Mouse (Mus musculus) B cell, adult 2 months (primary cell): ENCODE data around the gene Hoxa9.

Source experiments
- DNase-seq, 2 experiments: peaks; one replicate each; pipeline ENCODE4 v3.0.0; 2022

Hoxa9 gene

DNA sequence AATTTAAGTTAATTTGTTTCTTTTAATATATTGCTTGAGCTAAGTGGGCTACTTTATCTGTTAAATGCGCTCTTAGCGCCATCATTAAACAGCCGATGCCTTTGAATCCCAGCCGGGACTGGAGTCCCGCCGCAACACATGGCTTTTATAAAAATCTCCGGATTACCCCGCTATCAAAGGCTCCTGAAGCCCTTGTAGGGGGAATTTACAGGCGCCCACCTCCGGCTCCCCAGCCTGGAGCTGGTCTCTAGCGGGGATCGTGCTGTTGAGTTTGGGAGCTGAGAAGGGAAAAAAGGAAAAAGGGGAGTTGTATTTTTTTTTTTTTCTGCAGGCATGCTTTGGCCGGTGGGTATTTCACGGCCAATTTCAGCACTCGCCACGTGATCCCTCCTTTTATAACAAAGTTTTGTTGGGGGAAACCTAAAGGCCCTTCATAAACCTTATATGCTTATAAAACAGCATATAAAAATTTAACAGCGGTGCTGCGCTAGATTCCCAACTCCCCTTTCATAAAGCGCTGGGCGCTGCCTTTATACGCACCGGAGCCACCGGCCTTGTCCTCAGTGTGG is 13.7 kb upstream of the Hoxa9 start:
- DNase-seq, result no peak

DNA sequence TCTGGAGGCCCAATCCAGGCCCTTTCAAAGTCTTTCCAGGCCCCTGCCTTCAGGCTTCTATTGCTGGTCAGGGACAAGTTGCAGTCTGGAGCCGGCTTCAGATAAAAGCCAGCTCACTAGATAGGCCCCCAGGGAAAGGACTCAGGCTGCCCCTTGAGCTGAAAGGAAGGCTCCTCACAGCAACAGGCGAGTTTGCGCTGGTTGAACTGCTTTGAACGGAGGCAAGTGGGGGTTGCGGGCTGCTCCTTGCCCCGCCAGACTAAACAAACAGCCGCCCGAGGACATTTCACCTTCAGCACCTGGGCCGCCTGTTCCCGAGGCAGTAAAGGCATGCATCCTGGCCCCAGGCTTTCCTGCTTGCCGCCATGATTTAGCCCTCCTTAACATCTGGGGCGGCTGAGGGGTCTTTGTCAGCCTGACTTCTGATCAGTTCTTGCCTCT is 12.8 kb upstream of the Hoxa9 start:
- DNase-seq, result no peak

DNA sequence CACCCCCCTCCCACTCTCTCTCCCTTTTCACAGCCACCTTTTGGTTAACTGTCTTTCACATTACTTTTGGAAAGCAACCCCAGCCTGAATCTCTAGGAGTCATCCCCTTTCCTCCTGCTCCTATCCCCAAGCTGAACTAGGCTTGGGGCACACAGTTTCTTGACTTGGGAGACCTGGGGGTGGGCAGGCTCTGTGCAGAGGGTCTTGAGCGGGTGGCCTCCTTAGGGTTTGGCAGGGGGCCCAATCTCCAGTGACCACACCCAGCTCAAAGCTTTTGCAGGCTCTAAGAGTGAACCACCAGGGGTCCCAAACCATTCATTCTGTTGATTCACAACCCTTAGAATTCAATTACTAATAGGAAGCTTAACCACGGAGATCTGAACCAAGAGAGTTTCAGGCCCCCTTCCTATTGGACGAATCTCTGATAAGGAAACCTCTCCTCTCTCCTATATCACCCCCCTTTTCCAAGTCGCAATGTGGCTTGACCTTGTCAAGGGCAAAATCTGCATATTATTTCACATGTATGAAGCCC is 12.0 kb upstream of the Hoxa9 start:
- no peak for DNase-seq

DNA sequence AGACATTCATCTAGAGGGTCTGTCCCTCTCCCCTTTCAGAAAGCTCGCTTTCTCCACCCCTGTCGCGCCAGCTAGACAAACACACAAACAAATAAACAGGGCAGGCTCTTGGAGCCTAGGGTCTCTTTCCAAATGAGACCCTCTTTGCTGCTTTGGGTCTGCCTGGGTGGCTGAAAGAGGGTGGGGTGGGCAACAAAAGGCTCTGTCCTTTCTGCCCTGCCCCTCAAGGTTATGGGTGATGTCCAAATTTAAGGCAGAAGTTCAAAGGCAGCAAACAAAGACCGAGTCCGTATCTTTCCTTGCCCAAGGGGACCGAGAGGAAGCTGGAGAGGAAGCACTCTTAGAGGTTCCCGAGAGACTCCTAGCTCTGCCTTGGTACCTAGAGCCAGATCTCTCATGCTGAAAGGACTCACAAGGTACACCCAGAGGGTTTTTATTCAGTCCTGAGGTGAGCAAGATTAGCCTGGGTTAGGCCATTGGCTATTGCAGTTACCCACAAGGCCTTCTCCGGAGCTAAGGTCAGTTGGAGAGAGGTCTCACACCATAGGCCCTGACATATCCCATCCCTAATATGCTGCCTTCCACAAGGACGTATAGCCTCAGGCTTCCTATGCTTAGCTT is 10.2 kb upstream of the Hoxa9 start:
- no peak for DNase-seq

DNA sequence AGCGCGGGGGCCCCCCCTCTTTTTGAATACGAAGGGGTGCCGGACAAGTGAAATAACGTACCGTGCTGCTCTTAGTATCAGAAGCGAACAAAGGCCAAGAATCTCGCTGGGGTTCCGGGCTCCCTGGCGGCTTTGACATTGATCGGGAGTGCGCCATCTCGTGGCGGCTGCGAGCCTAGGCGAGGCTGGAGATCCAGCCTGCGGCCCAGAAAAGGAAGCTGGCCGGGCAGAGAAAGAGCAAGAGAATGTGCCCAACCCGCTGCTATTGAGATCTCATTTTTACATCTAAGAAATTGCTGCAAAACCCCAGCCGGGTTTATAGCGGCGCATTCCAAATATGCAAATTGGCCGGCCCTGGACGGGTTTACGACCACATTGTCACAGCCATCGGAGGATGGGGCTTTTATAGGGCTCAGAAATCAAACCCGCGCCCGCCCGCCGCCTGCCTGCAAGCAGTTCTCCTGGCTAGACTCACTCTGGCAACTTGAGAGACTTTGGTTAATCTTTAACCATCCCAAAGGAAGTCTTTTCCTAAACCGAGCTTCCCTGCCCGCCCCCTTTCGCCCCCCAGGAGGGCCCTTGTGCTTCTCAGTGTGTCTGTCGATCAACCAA is 9.6 kb upstream of the Hoxa9 start, which contains the start of gene Hoxa10:
Gene Hoxa10, minus strand, starts transcription at position 466 of the 612 bp plus-strand sequence.
- DNase-seq, result peak; percentile 85 to 87

DNA sequence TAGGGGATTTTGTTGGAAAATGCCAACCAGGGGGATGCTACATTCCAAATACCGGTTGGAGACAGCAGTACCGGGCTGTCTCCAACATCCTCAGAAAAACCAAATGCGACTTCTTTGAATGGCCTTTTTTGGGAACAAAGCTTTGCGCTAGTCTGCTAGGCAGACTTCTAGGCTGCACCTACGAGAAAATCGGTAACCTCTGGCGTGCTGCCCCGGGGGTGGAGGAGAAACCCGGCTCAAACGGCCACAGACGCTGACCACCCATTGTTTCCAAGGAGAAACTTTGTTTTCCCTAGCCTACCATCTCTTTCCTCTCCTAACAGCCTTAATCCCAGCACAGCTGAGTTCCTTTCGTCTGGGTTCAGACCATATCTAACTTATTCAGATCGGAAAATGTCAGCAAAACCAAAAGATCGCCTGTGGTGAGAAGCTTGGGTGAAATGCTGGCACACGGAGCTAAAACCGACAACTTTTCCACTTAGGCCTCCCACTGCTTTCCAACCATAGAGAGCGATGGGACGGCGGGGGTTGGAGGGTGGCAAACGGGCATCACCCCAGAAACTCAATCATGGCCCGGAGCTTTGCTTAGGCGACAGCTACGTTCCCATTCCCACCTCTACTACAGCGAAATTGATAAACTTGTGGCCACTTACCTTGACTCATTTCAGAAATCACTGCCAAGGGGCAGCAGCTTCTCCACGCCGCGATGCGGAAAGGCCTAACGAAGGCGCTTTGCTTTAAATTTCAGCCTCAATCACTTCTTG is 8.9 kb upstream of the Hoxa9 start:
- no peak for DNase-seq

DNA sequence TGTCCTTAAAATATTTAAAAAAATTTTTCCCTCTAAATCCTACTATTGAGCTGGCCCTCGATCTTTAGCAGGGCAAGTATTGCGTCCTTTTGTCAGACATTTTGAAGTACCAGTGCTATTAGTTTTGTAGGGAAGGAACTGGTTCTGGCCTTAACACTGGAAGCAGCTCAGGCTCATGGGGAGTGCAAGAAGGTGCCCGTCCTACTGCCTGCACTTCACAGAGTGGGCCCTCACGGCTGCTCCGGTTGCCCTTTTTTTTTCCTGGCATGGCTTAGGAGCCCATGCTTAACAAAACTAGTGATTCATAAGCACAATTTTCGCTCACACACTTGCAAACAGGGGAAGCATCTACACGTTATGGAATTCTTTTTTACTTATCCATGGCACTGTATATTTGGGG is 8.1 kb upstream of the Hoxa9 start:
- DNase-seq, result no peak

DNA sequence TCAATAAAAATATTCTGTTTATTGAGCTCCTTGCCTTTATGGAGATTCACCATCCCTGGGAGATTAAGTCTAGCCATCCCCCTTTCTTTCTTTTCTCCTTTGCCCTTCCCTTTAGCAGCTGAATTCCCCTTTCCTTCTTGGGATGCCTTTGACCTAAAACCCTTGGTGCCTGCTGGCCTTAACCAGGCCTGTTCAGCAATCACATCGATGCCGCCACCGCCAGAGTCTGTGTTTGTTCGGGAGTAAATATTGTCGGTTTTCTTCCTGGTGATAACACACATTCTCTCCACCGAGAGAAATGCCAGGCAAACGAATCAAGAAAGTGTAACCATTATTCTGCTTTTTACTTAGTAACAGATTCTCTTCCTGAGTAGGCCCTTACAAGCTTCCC is 7.3 kb upstream of the Hoxa9 start:
- no peak for DNase-seq

DNA sequence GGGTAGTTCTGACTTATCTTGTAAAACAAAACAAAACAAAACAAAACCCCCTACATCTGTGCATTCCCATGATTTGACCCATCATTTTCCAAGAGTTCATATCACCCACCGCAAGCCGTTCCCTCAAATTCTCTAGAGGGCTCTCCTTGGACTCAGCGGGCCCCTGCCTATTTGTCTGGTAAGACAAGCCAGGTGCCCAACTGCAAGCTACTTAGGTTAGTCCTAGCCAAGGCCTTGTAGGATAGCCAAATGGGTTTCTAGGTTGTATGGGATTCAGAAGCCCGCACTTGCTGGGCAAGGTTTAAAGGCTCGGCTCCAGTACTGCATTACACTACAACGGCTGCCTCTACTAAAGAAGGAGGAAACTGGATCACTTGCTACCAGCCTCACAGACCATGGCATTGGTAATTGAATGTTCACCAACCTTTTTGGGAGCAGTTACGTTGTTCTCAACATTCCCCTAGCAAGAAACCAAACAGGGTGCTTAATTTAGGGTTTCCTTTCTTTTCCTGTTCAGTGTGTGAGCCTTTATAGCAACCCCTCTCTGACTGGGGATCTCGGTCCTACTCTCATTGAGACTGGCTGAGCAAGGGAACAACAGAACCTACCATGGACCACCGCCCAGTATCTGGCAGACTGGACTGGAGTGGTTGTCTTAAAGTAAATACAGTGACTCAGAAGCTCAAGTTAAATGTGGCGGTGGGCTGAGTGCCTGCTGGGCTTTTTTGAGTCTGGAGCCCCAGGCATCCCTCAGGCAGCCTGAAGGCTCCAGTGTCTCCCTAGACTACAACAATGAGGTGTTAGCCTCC is 6.7 kb upstream of the Hoxa9 start:
- DNase-seq, result no peak

DNA sequence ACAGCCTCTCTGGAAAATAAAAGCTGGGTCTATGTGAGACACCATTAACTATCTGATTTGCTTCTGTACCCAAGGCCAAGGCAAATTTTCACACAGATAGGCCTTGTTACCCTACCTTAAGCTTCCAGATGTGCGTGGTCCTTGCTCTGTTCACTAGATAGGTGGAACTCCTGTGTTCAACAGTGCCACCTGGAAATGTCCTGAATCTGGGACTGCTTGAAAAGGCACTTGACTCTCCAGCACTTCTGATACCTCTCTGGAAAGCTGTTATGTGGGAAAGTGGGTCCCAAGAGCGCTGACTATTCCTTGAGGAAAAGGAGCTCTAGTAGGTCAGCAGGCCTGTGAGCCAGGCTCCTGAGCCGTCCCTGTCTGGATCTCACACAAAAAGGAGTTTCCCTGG is 5.9 kb upstream of the Hoxa9 start:
- no peak for DNase-seq

DNA sequence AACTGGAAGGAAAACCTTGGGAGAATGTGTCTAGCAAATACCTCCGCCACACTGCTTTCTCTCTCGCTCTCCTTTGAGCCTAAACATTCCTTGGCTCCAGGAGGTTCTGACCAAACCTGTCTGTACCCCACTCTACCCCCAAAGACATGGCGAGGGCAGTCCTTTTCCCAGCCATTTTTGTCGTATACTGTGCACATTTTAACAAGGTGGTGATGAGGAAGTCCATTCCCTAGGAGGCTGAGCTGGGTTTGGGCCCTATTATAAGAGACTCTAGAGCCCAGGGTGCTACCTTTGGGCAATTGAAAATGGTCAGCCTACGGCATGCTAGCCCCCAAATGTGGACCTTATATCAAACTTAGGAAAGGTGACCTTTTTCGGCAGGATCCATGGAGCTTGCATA is 5.0 kb upstream of the Hoxa9 start:
- no peak for DNase-seq

DNA sequence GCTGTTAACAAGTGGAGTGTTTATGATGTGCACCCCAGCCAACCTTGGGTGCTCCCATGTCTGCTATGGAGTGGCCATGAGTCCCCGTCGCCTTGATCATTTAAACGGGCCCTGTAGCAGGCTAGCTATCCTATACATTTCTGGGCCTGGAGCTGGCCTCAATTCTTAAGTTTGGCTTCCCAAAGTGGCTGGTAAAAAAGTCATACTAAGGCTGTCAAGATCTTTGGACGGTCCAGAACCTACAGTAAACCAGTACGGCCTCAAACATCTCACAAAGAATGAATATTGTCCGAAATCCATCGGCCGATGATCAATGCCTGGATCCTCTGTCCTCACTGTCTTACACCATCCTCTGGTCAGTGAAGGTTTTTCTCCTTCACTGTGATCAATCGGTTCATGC is 4.4 kb upstream of the Hoxa9 start:
- DNase-seq, result no peak

DNA sequence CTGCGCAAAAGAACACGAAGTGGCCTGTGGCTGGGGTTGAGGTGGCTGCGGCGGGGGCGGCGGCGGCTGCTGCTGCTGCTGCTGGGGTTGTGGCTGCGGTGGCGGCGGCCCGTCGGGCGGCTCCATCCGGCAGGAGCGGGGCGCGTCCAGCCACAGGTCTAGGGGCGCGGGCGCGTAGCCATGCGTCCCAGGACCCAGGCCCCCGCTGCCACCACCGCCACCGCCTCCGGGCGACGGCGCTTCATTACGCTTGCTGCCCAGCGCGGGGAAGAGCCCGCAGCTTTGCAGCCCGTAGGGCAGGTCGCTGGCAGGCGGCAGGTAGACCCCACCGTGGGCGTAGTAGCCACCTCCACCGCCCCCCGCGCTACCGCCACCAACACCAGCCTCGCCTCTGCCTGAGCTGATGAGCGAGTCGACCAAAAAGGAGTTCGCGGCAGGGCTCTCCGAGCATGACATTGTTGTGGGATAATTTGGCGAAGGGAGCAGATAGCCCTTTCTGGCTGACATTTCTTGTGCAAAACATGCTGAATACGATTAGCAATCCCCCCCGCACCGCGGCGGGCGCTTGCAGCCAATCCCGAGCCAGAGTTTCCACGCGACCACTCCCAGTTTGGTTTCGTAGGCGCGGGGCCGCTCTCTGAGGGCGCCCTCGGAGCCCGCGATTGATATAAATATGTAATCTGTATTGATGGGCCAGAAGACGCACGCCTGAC is 3.7 kb upstream of the Hoxa9 start:
- DNase-seq, result no peak

DNA sequence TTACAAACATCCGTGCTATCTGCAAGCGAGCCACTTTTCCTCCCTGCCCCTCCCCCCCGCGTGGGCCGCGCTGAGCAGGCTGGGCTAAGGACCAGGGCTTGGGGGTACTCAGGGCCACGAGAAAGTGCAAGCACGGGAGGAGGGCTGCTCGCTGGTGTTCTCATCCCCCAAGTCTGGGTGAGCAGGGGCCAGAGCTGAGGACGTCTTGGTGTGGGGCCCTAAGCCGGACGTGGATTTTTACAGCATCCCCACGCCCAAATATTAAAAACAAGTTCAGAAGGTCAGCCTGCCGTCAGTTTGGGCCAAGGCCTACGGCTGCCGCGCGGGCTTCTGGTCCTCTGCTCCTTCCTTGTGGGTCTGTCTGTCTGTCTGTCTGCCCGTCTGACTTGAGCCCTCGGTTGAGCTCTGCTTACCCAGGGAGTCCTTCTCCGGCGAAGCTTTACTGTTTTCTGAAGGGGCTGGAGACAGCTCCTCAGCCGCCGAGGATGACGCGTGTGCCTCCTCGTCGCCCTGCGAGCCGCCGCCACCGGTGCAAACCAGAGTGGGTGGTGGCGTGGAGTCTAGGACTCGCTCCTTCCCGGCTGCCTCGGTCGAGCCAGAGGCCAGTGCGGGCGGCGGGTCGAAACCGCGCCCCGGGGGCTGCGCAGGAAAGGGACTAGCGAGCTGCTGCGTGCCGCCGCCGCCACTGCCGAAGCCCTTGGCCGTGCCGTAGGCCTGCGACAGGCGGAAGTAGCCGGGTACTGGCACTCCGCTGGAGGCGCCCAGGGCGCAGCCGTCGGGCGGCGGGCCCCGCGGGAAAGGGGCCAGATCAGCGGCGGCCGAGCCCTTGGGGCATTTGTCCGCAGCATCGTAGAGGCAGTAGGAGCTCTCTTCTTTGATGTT is 2.9 kb upstream of the Hoxa9 start:
- peak in 1 of 2 experiments; percentile 64 for DNase-seq

DNA sequence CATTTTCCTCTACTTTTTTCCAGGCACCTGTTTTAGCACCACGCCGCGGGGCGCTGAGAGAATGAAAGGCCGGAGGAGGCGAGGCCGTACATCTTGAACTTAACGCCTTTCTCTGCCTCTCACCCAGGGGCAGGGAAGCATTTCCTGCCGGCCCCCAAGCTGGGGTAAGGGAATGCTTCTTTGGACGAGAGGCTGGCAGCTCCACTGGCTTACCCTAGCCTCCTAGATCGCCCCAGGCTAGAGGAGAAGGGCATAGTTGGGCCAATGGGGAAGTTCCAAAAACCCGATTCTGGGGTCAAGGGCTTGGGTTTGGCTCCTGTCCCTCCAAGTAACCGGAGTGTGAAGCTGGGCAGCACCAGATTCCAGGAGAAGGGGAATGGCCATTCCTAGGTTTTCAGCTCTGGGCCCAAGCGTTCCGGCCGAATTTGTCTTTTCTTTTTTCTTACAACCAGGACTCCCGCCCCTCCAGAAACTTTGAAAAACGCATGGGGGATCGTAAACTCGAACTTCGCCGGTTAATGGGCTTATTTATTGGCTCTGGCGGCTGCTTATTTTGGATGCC is 2.2 kb upstream of the Hoxa9 start:
- no peak for DNase-seq

DNA sequence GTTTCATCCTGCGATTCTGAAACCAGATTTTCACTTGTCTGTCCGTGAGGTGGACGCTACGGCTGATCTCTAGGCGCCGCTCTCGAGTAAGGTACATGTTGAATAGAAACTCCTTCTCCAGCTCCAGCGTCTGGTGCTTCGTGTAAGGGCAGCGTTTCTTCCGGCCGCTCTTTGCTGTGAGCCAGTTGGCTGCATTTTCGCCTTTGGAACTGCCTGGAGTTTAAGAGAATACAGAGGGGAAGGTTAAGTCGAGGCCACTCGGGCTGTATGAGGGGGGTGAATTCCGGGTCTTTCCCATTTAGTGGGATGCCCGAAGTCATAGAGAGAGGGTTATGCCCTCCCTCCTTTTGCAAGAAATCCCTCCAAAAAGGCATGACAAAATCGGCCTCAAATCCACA is 1.7 kb upstream of the Hoxa9 start:
- DNase-seq, result no peak

DNA sequence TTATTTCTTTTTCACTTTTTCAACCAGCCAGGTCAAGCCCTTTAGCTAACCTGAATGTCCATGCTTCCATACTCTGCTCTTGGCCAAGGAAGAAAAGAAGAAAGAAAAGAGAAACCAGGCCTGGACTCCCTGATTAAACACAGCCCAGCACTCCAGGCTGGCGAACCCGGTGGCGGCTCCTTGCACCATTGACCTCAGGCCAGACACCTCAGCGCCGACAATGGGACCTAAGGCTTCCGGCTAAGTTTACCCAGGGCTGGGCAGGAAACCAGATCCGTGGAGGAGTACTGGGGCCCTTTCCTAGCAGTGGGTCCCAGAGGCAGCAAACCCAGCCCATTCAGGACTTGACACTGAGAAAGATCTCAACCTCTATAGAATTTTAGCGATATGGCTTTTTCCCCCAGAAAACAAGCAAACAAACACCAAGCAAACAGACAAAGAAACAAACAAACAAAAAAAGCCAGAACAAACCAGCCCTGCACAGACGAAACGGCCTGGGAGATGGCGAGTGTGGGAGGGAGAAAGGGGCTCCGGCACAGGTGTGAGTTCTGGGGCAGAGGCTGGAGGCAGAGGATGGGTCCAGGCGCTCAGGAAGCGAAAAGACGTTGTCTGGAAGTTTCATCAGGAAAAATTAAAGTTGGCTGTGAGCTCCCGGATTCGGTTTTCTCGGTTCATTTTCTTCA is 1.1 kb upstream of the Hoxa9 start:
- DNase-seq, result no peak

DNA sequence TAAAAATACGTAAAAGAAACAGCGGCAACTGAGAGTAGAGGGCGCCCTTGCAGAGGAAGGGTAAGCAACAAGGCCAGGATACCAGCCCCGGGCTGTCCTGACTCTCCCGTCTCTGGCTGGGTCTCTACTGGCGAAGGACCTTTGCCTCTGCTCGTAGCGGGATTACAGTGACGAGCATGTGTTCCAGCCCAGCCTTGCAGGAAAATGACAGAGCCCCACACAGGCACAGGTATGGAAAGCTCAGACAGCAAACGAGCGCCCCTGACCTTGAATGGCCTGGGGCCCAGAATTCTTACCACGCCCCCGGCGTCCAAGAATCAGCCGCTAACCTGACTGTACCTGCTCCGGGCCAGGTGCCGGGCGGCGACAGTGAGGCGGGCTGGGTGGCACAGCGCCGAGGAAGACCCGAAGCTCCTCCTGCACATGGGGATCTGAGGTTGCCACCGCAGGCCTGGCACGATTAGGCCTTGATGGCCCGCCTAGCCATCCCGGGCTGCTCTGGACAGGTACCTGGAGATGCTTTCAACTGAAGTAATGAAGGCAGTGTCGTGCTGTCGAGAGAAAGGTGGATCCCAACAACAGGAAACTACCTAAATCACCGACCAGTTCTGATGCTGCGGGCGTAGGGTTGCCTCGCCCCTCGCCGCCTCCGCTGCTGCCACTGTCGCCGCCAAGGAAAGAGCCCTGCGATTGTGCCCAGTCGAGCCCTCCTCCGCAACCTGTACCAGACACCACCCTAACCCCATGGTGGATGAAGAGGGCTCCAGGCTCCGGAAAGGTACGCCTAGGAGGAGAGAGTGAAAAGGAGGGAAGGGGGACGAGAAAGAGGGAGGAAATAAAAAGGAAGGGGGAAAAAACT is 1.1 kb downstream of the Hoxa9 start:
- no peak for DNase-seq
